Mouse (Mus musculus) right cerebral cortex, adult 2 months (tissue): ENCODE measurements around the gene Ddx42.
A peak's percentile ranks its signal among the peaks of the same experiment; 100 is the strongest.
"Not testable (repeated sequence)": the region's sequence is repeated elsewhere in the genome, so short reads cannot be mapped to it uniquely, and the experiment has no call there.

Experiments used
- DNase-seq, 2 experiments: peaks; one replicate each; pipeline ENCODE4 v3.0.0; 2021 to 2022; ENCODE audit warnings: low spot score in 2 of 2

Gene Ddx42

GRCm38 (mm10) chr11:106201337-106202122, 15.2 kb upstream of the Ddx42 start:
- no peak for DNase-seq

- DNase-seq, result no peak
Measured at GRCm38 (mm10) chr11:106202123-106202465, 14.6 kb upstream of the Ddx42 start, which contains the start of gene Strada. Gene Strada (minus strand): TSS chr11:106202168.

GRCm38 (mm10) chr11:106212771-106213170, 4.0 kb upstream of the Ddx42 start:
- DNase-seq, result no peak

DNA sequence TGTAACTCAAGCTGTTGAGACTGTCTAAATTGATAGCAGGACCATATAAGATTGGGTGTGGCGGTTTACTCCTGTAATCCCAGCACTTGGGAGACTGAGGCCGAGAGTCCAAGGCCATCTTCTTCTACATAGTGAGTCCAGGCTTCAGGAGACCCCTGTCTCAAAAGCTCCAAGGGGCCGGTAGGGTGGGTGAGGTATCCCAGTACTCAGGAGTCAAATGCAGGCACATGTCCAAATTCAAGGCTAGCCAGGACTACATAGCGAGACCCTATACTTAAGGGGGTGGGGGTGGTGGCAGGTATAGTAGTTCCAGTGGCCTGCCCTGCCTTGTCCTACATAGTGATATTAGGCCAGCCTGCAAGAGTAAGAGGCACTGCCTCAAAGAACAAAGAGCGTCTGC, 1.9 kb upstream of the Ddx42 start:
- DNase-seq, result no peak

DNA sequence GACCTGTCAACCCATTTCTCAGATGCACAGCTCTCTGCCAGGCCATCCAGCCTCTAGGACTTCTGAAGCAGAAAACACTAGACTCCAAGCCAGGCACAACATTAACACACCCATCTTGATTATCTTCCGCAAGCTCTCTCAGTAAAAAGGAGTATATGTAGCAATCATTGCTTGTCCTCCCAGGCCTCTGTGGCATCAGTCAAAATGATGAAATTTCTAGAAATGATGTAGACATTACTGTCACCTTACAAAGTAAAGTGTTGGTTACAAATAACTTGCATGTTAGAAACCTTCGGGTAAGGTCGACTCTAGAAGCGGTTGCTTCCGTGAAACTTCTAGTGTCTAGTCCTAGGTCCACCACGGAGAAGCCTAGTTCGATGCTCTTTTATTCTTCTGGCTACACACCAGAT, 1.3 kb upstream of the Ddx42 start:
- DNase-seq, result no peak

DNA sequence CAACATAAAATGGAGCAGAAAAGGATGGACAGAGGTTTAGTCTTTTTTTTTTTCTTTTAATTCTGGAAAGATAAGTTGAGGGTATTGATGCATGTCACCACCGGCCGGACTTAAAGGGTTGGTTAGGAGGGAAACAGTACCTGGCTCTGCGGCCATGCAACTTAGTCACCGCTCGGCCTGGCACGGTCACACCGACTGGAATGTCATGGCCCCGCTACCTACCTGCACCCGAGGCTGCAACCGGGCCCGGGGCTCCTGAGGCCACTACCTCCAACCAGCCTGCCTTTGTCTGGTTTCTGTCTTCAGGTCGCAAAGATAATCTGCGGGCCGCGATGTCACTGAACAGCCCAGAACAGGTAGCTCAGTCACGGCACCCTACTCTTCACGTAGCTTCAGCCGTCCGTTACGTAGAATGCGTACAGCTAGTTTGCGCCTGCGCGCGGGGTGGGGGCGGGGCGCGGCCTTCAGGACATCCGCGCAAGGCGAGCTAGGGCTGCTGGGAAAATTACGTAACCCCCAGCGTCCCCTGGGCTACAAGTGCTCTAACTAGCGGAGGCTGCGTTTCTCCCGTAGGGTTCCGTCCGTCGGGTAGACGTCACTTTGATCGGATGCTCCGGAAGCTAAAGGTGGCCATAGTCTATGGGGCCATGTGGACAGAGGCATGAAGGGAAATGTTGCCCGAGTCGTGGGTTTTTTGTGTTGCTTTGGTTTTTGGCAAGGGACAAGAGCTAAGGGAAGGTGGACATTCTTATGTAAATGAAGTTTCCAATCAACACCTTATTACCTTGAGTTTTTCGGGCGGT, 598 bp upstream of the Ddx42 start, which contains the start of gene Ccdc47:
Gene Ccdc47, minus strand, starts transcription at position 418 of the 803 bp plus-strand sequence.
- peak; percentile 95 to 97 for DNase-seq

DNA sequence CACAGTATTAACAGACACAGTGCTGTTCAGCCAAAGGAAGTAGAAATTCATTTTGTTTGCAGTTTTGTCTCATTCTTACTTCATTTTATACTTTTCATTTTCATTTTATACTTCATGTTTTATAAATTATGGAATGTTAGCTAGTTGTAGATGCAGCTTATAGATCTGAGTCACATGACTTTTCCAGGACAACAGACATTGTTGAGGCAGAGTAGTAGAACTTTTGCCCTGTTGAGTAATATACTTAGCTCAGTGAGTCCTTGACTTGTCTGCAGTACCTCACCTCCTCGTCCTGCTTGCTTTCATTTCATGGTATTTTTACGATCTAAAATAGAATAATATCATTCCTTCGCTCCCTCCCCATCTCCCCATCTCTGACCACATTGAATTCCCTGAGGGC, 3.9 kb downstream of the Ddx42 start:
- no peak for DNase-seq

DNA sequence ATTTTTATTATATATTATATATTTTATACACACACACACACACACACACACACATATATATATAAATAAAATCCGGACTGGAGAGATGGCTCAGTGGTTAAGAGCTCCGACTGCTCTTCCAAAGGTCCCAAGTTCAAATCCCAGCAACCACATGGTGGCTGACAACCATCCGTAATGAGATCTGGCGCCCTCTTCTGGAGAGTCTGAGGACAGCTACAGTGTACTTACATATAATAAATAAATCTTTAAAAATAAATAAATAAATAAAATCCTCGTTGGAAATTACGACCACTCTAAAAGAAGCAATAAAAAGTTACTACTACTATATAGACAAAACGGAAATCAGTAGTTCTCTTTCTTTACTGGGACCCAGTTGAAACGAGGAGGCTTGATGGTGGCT, 17.3 kb downstream of the Ddx42 start:
- DNase-seq, result not testable (repeated sequence)

DNA sequence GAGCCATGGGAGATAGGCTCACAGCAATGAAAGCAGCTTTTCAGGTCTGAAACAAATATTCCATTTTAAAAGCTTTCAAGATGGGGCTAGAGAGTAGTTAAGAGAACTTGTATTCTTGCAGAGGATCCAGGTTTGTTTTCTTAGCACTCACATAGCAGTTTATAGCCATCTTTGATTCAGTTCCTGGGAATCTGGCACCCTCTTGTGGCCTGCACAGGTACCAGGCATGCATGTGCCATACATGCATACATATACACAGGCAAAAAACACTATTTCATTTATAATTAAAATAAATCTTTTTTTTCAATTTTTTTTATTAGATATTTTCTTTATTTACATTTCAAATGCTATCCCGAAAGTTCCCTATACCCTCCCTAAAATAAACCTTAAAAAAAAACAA, 30.1 kb downstream of the Ddx42 start:
- DNase-seq, result no peak

- DNase-seq, result no peak
Measured at GRCm38 (mm10) chr11:106249326-106249725, 32.6 kb downstream of the Ddx42 start.

- no peak for DNase-seq
Measured at GRCm38 (mm10) chr11:106254767-106255166, 38.0 kb downstream of the Ddx42 start.

- no peak for DNase-seq
Measured at GRCm38 (mm10) chr11:106255174-106255573, 38.4 kb downstream of the Ddx42 start.

- DNase-seq, result peak; percentile 99 to 100
Measured at GRCm38 (mm10) chr11:106255685-106256451, 39.1 kb downstream of the Ddx42 start, which contains the start of the genes Ftsj3 and Psmc5. Gene Ftsj3 (minus strand): TSS chr11:106256079. Gene Psmc5 (plus strand): TSS chr11:106256154.

DNA sequence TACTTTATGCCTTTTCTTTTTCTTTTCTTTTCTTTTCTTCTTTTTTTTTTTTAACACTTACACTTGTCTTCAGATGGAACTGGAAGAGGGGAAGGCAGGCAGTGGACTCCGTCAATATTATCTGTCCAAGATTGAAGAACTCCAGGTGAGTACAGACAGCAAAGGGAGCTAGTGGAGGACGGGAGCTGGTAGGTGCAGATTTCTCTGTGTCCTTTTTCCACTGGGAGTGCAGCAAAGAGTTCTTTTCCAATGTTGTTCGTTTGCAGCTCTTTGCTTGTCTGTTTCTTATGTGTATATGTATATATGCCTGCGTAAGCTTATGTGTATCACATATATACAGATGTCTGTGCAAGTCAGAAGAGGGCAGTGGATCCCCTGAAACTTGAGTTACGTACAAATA, 40.0 kb downstream of the Ddx42 start:
- no peak for DNase-seq

DNA sequence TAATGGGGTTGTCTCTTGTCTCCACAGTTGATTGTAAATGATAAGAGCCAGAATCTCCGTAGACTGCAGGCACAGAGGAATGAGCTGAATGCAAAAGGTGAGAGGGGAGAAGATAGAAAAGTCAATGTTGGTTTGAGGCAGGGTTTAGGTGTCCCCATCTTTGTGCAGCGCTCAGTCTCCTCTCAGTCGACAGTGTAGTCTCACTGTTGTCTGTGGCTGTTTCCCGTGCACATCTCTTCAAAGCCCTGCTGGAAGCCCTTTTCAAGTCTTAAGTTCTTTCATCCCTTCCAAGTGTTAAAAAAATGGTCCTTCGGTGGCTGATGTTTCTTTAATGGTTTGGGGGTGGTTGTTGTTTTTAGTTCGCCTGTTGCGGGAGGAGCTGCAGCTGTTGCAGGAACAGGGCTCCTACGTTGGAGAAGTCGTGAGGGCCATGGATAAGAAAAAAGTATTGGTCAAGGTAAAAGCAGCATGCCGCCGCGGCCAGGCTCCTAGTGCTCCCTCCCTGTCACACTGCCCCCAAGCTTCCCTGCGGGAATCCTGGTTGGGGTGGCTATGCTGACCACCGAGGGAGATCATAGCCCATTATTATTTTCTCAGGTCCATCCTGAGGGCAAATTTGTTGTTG, 44.2 kb downstream of the Ddx42 start:
- DNase-seq, result no peak

DNA sequence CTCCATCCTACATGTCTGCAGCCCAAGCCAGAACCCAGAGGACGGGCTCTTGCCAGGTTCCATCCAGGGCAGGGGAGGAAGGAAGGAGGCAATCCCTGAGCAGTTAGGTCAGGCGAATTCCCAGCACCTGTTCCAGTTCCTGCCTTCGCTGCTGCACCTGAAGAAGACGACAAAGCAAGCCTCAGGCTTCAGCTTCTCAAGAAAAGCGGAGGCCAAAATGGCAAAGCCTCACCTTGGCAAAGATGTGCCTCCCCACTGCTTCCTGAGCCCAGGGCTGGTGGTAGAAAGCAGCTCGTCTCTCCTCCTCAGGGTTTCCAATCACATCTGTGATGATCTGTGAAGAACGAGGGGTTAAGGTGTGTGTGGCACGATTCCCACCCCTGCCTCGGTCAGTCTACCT, 47.2 kb downstream of the Ddx42 start:
- DNase-seq, result no peak

- no peak for DNase-seq
Measured at GRCm38 (mm10) chr11:106264988-106265387, 48.3 kb downstream of the Ddx42 start.

DNA sequence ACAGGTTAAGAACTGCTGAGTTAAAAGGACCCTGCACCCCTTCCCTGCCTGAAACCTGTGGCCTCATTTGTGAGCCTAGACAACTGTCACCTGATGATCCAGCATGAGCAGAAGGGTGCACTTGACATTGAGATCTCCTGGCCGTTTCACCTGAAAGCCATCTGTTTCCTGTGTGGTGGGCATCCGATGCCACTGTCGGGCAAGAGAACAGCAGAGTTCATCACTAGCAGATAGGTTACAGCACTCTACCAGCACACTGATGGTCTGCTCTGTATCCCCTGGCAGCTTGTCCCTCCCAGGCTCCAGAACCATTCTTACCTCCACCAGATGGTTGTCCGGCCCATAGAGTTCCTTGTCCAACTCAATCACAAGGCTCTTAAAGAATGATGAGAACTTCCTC, 48.8 kb downstream of the Ddx42 start:
- no peak for DNase-seq

- DNase-seq, result no peak
Measured at GRCm38 (mm10) chr11:106266431-106266830, 49.7 kb downstream of the Ddx42 start.

DNA sequence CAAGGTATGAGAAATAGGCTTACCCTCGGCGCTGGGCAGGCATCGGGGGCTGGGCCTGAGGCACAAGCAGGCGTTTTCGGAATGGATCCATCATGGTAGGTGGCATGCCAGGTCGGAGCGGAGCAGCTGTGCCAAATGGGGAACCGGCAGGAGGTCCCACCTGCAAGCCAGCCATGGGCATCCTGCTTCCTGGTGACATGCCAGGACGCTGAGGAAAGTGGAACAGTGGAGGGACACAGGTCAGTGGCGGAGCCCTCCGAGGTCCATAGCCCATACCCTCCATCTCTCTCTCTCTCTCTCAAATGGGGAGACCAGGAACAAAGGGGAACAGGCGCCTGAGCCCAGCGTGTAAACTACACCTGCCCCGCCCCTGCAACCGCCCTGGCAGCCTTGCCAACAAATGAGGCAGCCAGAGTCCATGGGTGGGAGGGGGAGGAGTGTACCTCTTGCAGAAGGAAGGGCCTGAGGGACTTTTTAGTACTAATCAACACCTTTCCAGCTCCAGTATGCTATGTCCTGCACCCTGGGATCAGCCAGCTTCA, 50.7 kb downstream of the Ddx42 start:
- DNase-seq, result no peak

- DNase-seq, result no peak
Measured at GRCm38 (mm10) chr11:106267871-106268270, 51.1 kb downstream of the Ddx42 start.
